Mouse (Mus musculus): Measurements from ENCODE around the gene Efcab5.

The Efcab5 gene

GRCm38 (mm10) chr11:77188868-77189267 lies at the start of gene Efcab5:
TSS of gene Efcab5 (minus strand) at chr11:77188968.
- DNase-seq (ENCODE audit: low spot score) = no peak

GRCm38 (mm10) chr11:77235267-77235666 lies 46.5 kb upstream of the Efcab5 start:
- no peak for DNase-seq (ENCODE audit: low spot score)

DNA sequence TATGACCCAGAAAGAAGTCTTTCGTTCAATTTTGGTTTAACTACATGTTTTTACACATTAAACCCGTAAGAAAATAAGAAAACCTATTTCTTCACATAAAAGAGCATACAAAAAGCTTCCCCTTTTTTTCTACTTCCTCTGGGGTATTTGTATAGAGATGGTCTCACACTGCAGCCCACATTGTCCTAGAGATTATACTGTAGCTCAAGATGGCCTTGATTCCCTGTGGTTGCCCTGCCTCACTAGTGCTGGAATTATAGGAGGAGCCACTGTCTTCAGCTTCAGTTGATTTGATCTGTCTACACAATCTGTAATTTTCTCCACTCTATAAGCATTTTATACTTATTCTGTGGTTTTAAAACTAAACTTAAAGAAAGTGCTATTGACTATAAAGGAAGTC lies 42.7 kb upstream of the Efcab5 start:
- DNase-seq (ENCODE audit: low spot score) = no peak

DNA sequence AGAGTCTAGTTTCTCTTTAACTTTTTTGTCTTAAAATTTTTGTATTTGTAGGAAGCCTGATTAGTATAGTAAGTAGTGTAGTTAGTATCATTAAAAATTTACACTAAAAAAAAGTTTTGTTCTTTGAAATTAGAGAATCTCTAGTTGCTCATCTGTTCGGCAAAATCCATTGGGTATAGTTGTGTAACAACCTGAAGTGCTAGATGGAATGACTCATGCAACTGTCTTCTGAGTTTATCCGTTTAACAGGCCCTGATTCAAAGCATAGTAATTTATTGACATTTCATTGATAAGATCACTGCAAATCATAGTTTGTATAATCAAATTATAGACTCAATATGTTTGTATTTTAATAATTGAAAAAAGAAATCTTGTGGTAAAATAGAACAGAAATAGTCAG lies 42.0 kb upstream of the Efcab5 start:
- no peak for DNase-seq (ENCODE audit: low spot score)

DNA sequence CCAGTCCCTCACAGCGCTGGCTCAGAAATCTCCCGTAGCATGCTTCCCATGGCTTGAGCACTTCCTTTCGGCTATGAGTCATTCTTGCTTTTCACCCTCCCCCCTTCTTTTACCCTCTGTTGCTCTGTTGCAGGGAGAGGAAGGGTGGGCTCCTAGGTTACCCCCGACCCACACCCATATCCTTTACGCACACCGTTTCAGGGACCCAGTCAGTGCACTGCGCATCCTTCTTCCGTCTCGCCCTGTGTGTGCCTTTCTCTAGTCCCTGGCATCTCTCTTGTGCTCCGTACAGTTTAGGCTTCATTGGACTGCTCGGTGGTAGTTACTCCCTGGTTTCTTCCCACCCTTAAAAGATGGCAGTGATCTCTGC lies 28.0 kb upstream of the Efcab5 start:
- DNase-seq (ENCODE audit: low spot score) = no peak

DNA sequence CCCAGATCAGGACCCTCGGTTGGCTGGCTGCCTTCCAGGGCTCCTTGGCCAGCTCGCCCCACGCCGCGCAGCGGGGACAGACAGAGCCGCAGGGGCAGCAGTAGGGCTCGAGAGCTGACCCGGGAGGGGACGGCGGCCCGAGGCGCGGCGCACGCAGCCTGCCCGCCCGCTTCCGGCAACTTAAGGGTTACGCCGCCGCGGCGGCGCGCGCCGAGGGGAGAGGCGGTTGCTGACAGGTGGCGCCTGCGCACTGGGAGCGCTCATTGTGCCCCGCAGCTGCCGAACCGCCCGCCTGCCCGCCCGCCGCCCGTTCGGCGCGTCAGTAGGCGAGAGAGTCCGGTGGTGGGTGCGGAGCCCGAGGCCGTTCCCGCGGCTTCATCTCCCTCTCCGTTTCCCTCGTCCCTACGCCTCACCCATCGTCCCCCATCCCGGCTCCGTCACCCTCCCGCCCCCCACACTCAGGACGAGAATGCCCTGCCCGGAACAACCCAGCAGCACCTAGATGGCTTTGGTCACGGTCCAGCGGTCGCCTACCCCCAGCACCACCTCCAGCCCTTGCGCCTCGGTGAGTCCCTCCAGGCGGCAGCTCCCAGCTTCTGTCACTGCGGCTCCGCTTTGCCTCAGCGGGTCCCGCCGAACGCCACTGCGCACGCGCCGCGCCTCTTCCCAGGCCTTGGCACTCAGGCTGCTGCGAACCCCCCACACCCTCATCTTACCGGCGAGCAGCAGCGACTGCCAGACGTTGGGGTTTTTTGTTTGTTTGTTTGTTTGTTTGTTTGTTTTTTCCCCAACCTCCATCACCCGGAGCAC lies 27.4 kb upstream of the Efcab5 start, which contains the start of gene Ssh2:
Ssh2 (plus strand) TSS at position 337 of the 810 bp plus-strand sequence.
- peak; percentile 78 for DNase-seq (ENCODE audit: low spot score)

DNA sequence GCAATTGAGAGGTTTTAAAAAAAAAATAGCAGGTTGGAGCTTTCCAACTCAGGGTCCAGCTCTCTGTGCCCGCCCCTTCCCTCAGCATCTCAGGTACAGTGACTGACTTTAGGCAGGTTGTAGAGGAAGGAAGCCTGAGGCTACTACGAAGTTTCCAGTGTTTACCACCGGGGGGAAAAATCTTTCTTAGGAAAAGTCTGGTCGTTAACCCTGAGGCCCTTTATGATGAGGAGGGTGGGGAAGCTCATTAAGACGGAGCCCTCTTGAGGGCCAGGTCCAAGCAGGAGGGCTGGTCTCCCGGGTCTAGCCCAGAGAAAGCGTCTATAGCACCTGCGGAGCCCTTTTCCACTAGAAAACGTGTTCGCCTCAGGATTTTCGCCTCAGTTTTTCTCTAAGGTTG lies 26.7 kb upstream of the Efcab5 start:
- DNase-seq (ENCODE audit: low spot score) = no peak

GRCm38 (mm10) chr11:77214755-77215154 lies 26.0 kb upstream of the Efcab5 start:
- peak; percentile 8 for DNase-seq (ENCODE audit: low spot score)

- no peak for DNase-seq (ENCODE audit: low spot score)
Observed at GRCm38 (mm10) chr11:77214142-77214692, 25.4 kb upstream of the Efcab5 start.

GRCm38 (mm10) chr11:77200703-77201102 lies 11.9 kb upstream of the Efcab5 start:
- DNase-seq (ENCODE audit: low spot score) = no peak

DNA sequence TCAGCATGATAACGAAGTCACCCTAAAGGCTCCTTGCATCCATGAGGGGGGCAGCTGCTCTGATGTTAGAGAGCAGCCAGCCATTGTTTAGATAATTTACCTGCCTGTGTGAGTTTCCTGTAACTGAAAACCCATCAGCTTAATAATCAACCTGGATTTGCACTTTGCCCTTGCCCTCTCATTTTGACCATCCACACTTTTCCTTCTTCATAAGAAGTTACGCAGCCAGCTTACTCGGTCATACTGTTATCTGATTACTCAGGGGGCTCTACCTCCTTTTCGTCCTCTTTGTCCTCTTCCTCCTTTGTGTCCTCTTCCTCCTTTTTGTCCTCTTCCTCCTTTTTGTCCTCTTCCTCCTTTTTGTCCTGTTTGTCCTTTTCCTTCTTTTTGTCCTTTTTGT lies 10.9 kb upstream of the Efcab5 start:
- DNase-seq (ENCODE audit: low spot score) = no peak

DNA sequence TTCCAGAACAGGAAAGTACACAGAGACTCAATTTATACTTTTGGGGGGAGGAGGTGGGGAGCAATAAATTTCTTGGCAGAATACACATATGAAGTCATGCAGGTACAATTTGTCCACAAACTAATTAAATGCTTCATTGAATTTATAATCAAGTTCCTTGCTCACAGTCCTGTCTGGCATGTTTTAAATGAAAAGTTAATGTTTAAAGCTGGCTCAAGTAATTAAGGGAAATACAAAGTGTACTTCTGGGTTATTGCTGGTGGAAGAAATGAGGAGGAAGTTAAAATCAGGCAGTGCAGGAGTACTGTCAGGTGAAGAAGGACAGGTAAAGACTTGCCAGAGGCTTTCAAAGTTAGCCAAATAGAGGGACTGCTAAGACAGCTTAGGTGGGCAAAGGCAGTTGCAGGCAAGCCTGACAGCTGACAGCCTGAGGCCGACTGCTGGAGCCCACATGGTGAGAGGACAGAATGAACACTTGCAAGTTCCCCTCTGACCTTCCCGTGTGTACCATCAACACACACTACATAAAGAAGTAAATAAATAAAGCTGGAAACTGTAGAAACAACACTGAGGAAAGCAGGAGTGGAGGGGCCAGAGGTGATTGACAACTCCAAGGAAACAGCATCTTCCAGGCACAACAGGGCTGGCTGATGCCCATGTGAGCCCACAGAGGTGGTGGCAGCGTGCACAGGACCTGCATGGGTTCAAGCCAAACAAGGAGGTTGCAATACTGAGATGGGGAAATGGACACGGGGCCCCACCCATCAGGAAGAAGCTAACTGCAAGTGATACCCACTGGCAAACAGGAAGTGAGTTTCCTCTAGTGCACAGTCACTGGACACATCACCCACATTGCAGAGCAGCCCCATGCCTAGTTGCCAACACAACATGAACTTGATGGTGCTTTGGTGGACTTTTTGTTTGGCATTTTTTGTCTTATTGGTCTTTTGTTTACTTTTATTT lies 7.7 kb upstream of the Efcab5 start:
- DNase-seq (ENCODE audit: low spot score) = no peak

DNA sequence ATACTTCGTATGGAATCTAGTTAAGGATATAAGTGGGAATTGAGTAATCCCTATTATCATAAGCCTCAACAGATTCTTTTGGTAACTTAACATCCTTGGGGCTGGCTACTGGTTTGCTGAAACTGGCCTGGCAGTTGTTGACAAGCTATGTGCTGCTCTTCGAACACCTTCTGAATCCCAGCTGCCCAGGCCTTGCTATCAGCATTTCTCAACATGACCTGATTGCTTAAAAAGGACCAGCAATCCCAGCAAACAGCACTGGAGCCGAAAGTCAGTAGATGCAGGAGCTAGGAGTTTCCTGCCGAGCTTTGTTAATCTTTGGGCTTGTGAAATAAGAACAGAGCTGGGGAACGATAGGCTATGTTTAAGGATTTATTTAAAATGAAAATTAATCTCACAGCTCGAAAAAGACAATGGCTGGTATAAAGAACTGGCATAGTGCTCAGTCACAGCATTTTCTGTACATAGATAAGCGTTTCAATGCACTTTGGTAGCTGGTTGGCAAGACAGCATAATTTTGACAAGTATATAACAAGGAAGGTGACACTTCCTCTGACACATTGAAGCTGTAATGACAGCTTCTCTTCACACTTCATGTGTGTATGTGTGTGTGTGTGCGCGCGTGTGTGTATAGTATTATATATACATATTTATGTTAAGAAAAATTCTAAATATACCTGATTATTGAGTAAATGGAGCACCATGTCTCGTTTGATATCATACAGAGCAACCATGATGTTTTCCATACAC lies 6.8 kb upstream of the Efcab5 start:
- no peak for DNase-seq (ENCODE audit: low spot score)

DNA sequence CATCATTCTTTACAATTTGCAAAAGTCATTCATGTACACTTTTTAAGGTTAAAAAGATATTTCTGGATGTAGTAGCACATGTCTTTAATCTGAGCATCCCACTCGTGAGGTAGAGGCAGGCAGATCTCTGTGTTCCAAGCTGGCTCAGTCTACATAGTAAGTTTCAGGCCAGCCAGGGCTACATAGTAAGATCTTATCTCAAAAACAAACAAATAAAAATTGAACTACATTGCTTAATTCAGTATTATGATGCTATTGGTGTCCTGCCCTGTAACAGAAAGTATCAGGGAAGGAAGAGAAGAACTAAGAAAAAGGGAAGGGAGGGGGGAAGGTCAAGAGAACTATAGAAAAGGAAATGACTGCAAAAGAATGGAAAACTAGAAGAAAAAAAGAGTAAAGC lies 6.0 kb upstream of the Efcab5 start:
- DNase-seq (ENCODE audit: low spot score) = no peak

GRCm38 (mm10) chr11:77193941-77194553 lies 5.3 kb upstream of the Efcab5 start:
- no peak for DNase-seq (ENCODE audit: low spot score)

GRCm38 (mm10) chr11:77193410-77193809 lies 4.6 kb upstream of the Efcab5 start:
- no peak for DNase-seq (ENCODE audit: low spot score)

GRCm38 (mm10) chr11:77184926-77185325 lies 3.8 kb downstream of the Efcab5 start:
- no peak for DNase-seq (ENCODE audit: low spot score)

GRCm38 (mm10) chr11:77182616-77183015 lies 6.2 kb downstream of the Efcab5 start:
- DNase-seq (ENCODE audit: low spot score) = no peak

- DNase-seq (ENCODE audit: low spot score) = no peak
Observed at GRCm38 (mm10) chr11:77182041-77182440, 6.7 kb downstream of the Efcab5 start.

- DNase-seq (ENCODE audit: low spot score) = no peak
Observed at GRCm38 (mm10) chr11:77181528-77181927, 7.2 kb downstream of the Efcab5 start.

DNA sequence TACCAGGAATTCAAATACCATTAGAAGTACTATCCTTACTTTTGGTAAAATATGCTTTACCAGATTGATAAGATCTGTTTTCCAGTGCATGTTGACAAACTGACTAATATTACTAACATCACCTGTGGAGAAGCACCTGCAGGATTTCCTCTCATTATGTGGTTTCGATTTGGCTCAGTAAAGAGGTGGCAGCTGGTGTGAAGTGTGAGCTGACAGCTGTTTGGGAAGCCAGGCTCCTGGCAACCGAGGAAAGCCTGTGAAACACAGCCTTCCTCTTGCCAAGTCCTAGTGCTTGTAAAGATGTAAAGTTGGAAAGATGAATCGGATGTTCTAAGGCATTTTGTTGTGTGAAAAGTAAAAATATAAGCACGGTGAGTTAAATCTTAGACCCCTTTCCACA lies 7.9 kb downstream of the Efcab5 start:
- no peak for DNase-seq (ENCODE audit: low spot score)
